ENCODE assay signal across 15 mouse cellular contexts in the genomic region with DNA sequence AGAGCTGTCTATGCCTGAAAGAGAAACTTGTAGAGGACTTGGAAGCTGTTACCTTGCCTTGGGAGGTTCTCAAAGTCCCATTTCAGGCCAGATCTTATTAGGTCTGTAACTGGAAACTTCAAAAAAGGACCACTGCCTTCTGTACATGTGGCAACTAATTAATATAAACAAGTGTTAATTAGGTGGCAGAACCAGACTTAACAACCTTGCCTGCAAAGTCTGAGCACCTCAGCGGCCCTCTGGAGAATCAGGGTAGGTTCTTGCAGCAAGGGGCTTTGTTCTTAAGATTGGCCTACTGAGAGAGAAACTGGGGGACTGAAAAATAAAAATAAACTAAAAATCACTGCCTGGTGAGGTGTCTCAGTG. TPM values are rescaled to one million over a fixed set of nuclear protein-coding genes. Genes with fewer than 3 reads are reported as not detected.
A peak's percentile ranks its signal among the peaks of the same experiment; 100 is the strongest.
DNase-seq lines count a peak whose midpoint lies in the region; ATAC-seq and TF ChIP-seq lines count a peak whose summit lies in the region.
"Had no signal": no experiment of that assay in that cellular context is flagged by ENCODE, and none has a peak within 500 bp of the region (broad histone marks: within the 10 kb centered on the region; RNA-seq: fewer than 3 reads in every experiment).

No protein-coding gene starts in this region.

- H3K27me3 ChIP-seq in heart, embryonic 15.5 days, result no peaks in the 10 kb centered on the region
- no peaks in the 10 kb centered on the region for H3K27me3 ChIP-seq in liver, postnatal 0 days (ENCODE audit: insufficient read depth, low read length)
- no peaks in the 10 kb centered on the region for H3K27me3 ChIP-seq in liver, embryonic 12.5 days (replicated peaks)
- H3K27me3 ChIP-seq in embryonic facial prominence, embryonic 15.5 days, result no peaks in the 10 kb centered on the region
- no peaks in the 10 kb centered on the region for H3K27me3 ChIP-seq in limb, embryonic 12.5 days

- no peak for DNase-seq in heart, adult 9 months (ENCODE audit: low spot score in 2 of 2)
- no peak for DNase-seq in liver, postnatal 0 days
- no peak for DNase-seq in cerebellum, adult 18-20 months
- no peak for DNase-seq in testis, postnatal 10 days (ENCODE audit: low spot score)
- DNase-seq: B cell, adult 2 months; cerebellum, postnatal 14 days; gastrocnemius, postnatal 14 days; heart, postnatal 10 days; kidney, postnatal 14 days had no signal

- no peaks in the 10 kb centered on the region for H3K9me3 ChIP-seq in heart, embryonic 15.5 days (replicated peaks)
- no peaks in the 10 kb centered on the region for H3K9me3 ChIP-seq in liver, postnatal 0 days (ENCODE audit: low read length)
- no peaks in the 10 kb centered on the region for H3K9me3 ChIP-seq in liver, embryonic 12.5 days (replicated peaks)
- H3K9me3 ChIP-seq in embryonic facial prominence, embryonic 15.5 days (replicated peaks), result no peaks in the 10 kb centered on the region
- H3K9me3 ChIP-seq in limb, embryonic 12.5 days, result no peaks in the 10 kb centered on the region
- H3K9me3 ChIP-seq: megakaryocyte, embryonic 14.5 days had no signal

- WGBS in heart, embryonic 15.5 days, result 52% methylated on average over 1 of the region's 1 CpGs
- WGBS in liver, postnatal 0 days (ENCODE audit: insufficient replicate concordance), result 71% methylated on average over 1 of the region's 1 CpGs
- WGBS in liver, embryonic 12.5 days (ENCODE audit: insufficient replicate concordance), result 46% methylated on average over 1 of the region's 1 CpGs
- 33% methylated on average over 1 of the region's 1 CpGs for WGBS in embryonic facial prominence, embryonic 15.5 days
- WGBS in limb, embryonic 12.5 days, result 10% methylated on average over 1 of the region's 1 CpGs

- no peak overlapping the region; the same call in 1 of the 2 replicates for H3K27ac ChIP-seq in heart, embryonic 15.5 days
- H3K27ac ChIP-seq in liver, postnatal 0 days (ENCODE audit: low read depth), result peak overlapping the region; percentile 51
- H3K27ac ChIP-seq in liver, embryonic 12.5 days, result no peak overlapping the region
- H3K27ac ChIP-seq in embryonic facial prominence, embryonic 15.5 days (replicated peaks), result 0 out of 2 replicates have a peak overlapping the region, but pooled peaks have one; percentile 13
- H3K27ac ChIP-seq in limb, embryonic 12.5 days, result peak overlapping the region; percentile 67

- no peak overlapping the region for H3K4me3 ChIP-seq in heart, embryonic 15.5 days
- H3K4me3 ChIP-seq in liver, postnatal 0 days (ENCODE audit: low read depth, low read length), result no peak overlapping the region
- no peak overlapping the region for H3K4me3 ChIP-seq in liver, embryonic 12.5 days
- no peak overlapping the region for H3K4me3 ChIP-seq in embryonic facial prominence, embryonic 15.5 days (replicated peaks)
- no peak overlapping the region for H3K4me3 ChIP-seq in limb, embryonic 12.5 days (replicated peaks)
- H3K4me3 ChIP-seq: erythroblast, embryonic 14.5 days; megakaryocyte, embryonic 14.5 days had no signal

- no peak for ATAC-seq in heart, embryonic 15.5 days (replicated peaks; ENCODE audit: insufficient number of reproducible peaks, insufficient read depth, low FRiP score, low read depth)
- ATAC-seq in liver, postnatal 0 days, result no peak
- no peak for ATAC-seq in liver, embryonic 12.5 days
- no peak for ATAC-seq in embryonic facial prominence, embryonic 15.5 days (ENCODE audit: insufficient number of reproducible peaks, low FRiP score, low TSS enrichment, low read depth)
- ATAC-seq in limb, embryonic 12.5 days (ENCODE audit: insufficient number of reproducible peaks, insufficient read depth, low FRiP score, low TSS enrichment, low read depth), result no peak

- H3K4me2 ChIP-seq in heart, embryonic 15.5 days, result peak overlapping the region; percentile 21; the same call in 1 of the 2 replicates
- no peak overlapping the region for H3K4me2 ChIP-seq in liver, postnatal 0 days (ENCODE audit: low read depth, low read length)
- H3K4me2 ChIP-seq in liver, embryonic 12.5 days, result no peak overlapping the region
- no peak overlapping the region for H3K4me2 ChIP-seq in embryonic facial prominence, embryonic 15.5 days (replicated peaks)
- H3K4me2 ChIP-seq in limb, embryonic 12.5 days, result peak overlapping the region; percentile 48

- H3K9ac ChIP-seq in heart, embryonic 15.5 days, result no peak overlapping the region
- no peak overlapping the region for H3K9ac ChIP-seq in liver, postnatal 0 days (replicated peaks)
- H3K9ac ChIP-seq in liver, embryonic 12.5 days, result no peak overlapping the region
- H3K9ac ChIP-seq in embryonic facial prominence, embryonic 15.5 days, result no peak overlapping the region
- H3K9ac ChIP-seq in limb, embryonic 12.5 days (replicated peaks), result no peak overlapping the region

- H3K36me3 ChIP-seq in heart, embryonic 15.5 days, result no peaks in the 10 kb centered on the region
- H3K36me3 ChIP-seq in liver, postnatal 0 days (replicated peaks; ENCODE audit: insufficient read depth, low read length), result no peaks in the 10 kb centered on the region
- H3K36me3 ChIP-seq in liver, embryonic 12.5 days, result no peaks in the 10 kb centered on the region
- H3K36me3 ChIP-seq in embryonic facial prominence, embryonic 15.5 days, result no peaks in the 10 kb centered on the region
- no peaks in the 10 kb centered on the region for H3K36me3 ChIP-seq in limb, embryonic 12.5 days

- no peak for TF ChIP-seq CTCF in liver, postnatal 0 days (IDR thresholded peaks at IDR 0.05; ENCODE audit: low read depth)

- H3K4me1 ChIP-seq in heart, embryonic 15.5 days (replicated peaks), result peaks cover 37% of the 10 kb centered on the region
- peaks cover 12% of the 10 kb centered on the region for H3K4me1 ChIP-seq in liver, postnatal 0 days (ENCODE audit: insufficient read depth)
- H3K4me1 ChIP-seq in liver, embryonic 12.5 days, result peaks cover 23% of the 10 kb centered on the region; the same call in 1 of the 2 replicates
- peaks cover 26% of the 10 kb centered on the region for H3K4me1 ChIP-seq in embryonic facial prominence, embryonic 15.5 days
- H3K4me1 ChIP-seq in limb, embryonic 12.5 days (replicated peaks), result peaks cover 41% of the 10 kb centered on the region

- TF ChIP-seq EP300 in liver, postnatal 0 days (IDR thresholded peaks at IDR 0.05; ENCODE audit: low read depth), result no peak

RNA-seq across cellular contexts. Expression of gene Kremen1, which starts 36.6 kb away (rescaled TPM):
- 24.0 and 29.3 TPM in 2 replicates for polyA plus RNA-seq in heart, embryonic 15.5 days (2015; fragmentation: Nextera tagmentation; extraction: Ambion mirVana)
- polyA plus RNA-seq in liver, postnatal 0 days (2015; fragmentation: Nextera tagmentation; extraction: Ambion mirVana), result 1.8 and 2.2 TPM in 2 replicates
- 2.4 and 3.1 TPM in 2 replicates for polyA plus RNA-seq in liver, embryonic 12.5 days (2016; fragmentation: Nextera tagmentation; extraction: Ambion mirVana)
- 39.5 and 40.5 TPM in 2 replicates for polyA plus RNA-seq in embryonic facial prominence, embryonic 15.5 days (2015; fragmentation: Nextera tagmentation; extraction: Ambion mirVana)
- 24.2 and 26.2 TPM in 2 replicates for polyA plus RNA-seq in limb, embryonic 12.5 days (2016; fragmentation: Nextera tagmentation; extraction: Ambion mirVana)

Comparison
In these comparisons a context has a peak if more than half of its experiments do, and no peak if none do; other contexts are left out.
1. H3K27ac ChIP-seq: peak in liver, postnatal 0 days (single experiment), embryonic facial prominence, embryonic 15.5 days (single experiment) and limb, embryonic 12.5 days (single experiment); none in heart, embryonic 15.5 days (single experiment) and liver, embryonic 12.5 days (single experiment).
2. H3K4me2 ChIP-seq: peak in heart, embryonic 15.5 days (single experiment) and limb, embryonic 12.5 days (single experiment); none in liver, postnatal 0 days (single experiment), liver, embryonic 12.5 days (single experiment) and embryonic facial prominence, embryonic 15.5 days (single experiment).